Mouse (Mus musculus): ENCODE measurements around the gene Aldh18a1.

DNA sequence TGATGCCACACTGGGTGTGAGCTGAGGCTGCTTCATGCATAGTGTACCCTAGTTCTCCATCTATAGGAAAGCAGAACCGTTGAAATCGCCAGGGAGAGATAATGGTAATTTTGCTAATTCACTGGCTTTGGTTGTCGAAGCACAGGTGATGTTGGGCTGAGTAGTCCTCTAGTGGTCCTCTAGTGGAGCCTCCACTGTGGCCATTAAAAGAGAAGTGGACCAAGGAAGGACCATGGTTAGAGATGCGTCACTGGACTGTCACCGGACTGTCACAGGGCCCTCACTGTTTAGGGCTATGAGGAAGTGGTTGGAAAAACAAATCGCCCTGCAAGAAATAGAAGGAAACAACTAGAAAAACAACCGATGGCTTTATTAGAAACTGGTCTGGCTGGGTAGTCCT is 49.3 kb upstream of the Aldh18a1 start:
- TF ChIP-seq CTCF (IDR thresholded peaks at IDR 0.05; ENCODE audit: insufficient read depth, low read depth, low read length) (no peak), POLR2A (IDR thresholded peaks at IDR 0.05; ENCODE audit: insufficient read depth, low read depth, low read length) (no peak)
